Mouse (Mus musculus) lung, embryonic 15.5 days (tissue): Measurements from ENCODE around the gene Rnf212b. TPM values are rescaled to one million over a fixed set of nuclear protein-coding genes. Genes with fewer than 3 reads are reported as not detected.

Experiments
- polyA plus RNA-seq: library from polyadenylated mRNA; unstranded; fragments of >200 nt; fragmentation: Nextera tagmentation; extraction: Ambion mirVana; gene quantifications from 2 replicates; pipeline ENCODE4 v1.2.1, GENCODE M21; 2015

Gene Rnf212b
- polyA plus RNA-seq, 1 experiment from 2014 or later, result not detected

Other genes starting within 250 kb of the Rnf212b start
- 49.0 and 52.8 TPM in 2 replicates for gene Ajuba, start 236.6 kb upstream of the Rnf212b start, polyA plus RNA-seq
- gene 4931414P19Rik, start 208.1 kb upstream of the Rnf212b start, polyA plus RNA-seq, result 8.6 and 8.8 TPM in 2 replicates
- gene Psmb5, start 196.1 kb upstream of the Rnf212b start, polyA plus RNA-seq, result 378 and 407 TPM in 2 replicates
- 0.94 and 4.7 TPM in 2 replicates for gene Psmb11, start 192.7 kb upstream of the Rnf212b start, polyA plus RNA-seq
- gene Gm17606, start 173.2 kb upstream of the Rnf212b start, polyA plus RNA-seq, result not detected in 2 replicates
- 4.0 and 4.2 TPM in 2 replicates for gene Cdh24, start 172.8 kb upstream of the Rnf212b start, polyA plus RNA-seq
- gene 1700123O20Rik, start 127.9 kb upstream of the Rnf212b start, polyA plus RNA-seq, result 74.0 and 77.9 TPM in 2 replicates
- gene Acin1, start 127.2 kb upstream of the Rnf212b start, polyA plus RNA-seq, result 119 and 122 TPM in 2 replicates
- gene Gm29776, start 115.3 kb upstream of the Rnf212b start, polyA plus RNA-seq, result 0.11 and 0.20 TPM in 2 replicates
- not detected in 2 replicates for gene Cebpe, start 102.0 kb upstream of the Rnf212b start, polyA plus RNA-seq
- 1.4 and 1.8 TPM in 2 replicates for gene Slc7a8, start 32.2 kb upstream of the Rnf212b start, polyA plus RNA-seq
- 10.0 and 11.4 TPM in 2 replicates for gene Homez, start 56.8 kb downstream of the Rnf212b start, polyA plus RNA-seq
- gene Ppp1r3e, start 63.4 kb downstream of the Rnf212b start, polyA plus RNA-seq, result 1.1 and 1.6 TPM in 2 replicates
- 3.0 and 3.1 TPM in 2 replicates for gene Bcl2l2, start 69.2 kb downstream of the Rnf212b start, polyA plus RNA-seq
- not detected in 2 replicates for gene Gm20521, start 69.3 kb downstream of the Rnf212b start, polyA plus RNA-seq
- gene Pabpn1, start 78.4 kb downstream of the Rnf212b start, polyA plus RNA-seq, result 102 and 109 TPM in 2 replicates
- gene Slc22a17, start 99.0 kb downstream of the Rnf212b start, polyA plus RNA-seq, result 32.5 and 34.1 TPM in 2 replicates
- 26.5 and 29.1 TPM in 2 replicates for gene Efs, start 112.0 kb downstream of the Rnf212b start, polyA plus RNA-seq
- 0.19 TPM in 1 of 2 replicates, not detected in the other for gene Il25, start 118.6 kb downstream of the Rnf212b start, polyA plus RNA-seq
- 0.95 and 1.0 TPM in 2 replicates for gene Cmtm5, start 122.1 kb downstream of the Rnf212b start, polyA plus RNA-seq
- 70.4 and 166 TPM in 2 replicates for gene Myh6, start 152.8 kb downstream of the Rnf212b start, polyA plus RNA-seq
- not detected in 2 replicates for gene Gm17428, start 162.8 kb downstream of the Rnf212b start, polyA plus RNA-seq
- 29.1 and 71.2 TPM in 2 replicates for gene Myh7, start 180.5 kb downstream of the Rnf212b start, polyA plus RNA-seq
- 81.1 and 81.3 TPM in 2 replicates for gene Ngdn, start 201.3 kb downstream of the Rnf212b start, polyA plus RNA-seq